Mouse (Mus musculus) cerebellum, adult 2 months (tissue): ENCODE measurements around the gene Irgm1. TPM values are rescaled to one million over a fixed set of nuclear protein-coding genes. Genes with fewer than 3 reads are reported as not detected.
"Not testable (repeated sequence)": the region's sequence is repeated elsewhere in the genome, so short reads cannot be mapped to it uniquely, and the experiment has no call there.

Experiments
- DNase-seq, 2 experiments: peaks; one replicate each; pipeline ENCODE4 v3.0.0; 2021
- H3K27ac ChIP-seq: fragments of 200-500 bp; 2 replicates; pipeline ENCODE4 v1.5.1; 2012; ENCODE audit warnings: low read length, control low read depth, inconsistent platforms; ENCODE audit not compliant: insufficient read depth
- H3K27me3 ChIP-seq: fragments of 200-500 bp; 2 replicates; pipeline ENCODE4 v1.6.1; 2012; ENCODE audit warnings: inconsistent platforms, mild to moderate bottlenecking, low read length, moderate library complexity; ENCODE audit not compliant: control insufficient read depth, insufficient read depth
- H3K4me1 ChIP-seq: fragments of 200-500 bp; 2 replicates; pipeline ENCODE4 v1.6.1; 2011; ENCODE audit warnings: low read length; ENCODE audit not compliant: control insufficient read depth, insufficient read depth
- H3K4me3 ChIP-seq: fragments of 200-500 bp; replicated peaks from 2 replicates; pipeline ENCODE3; 2011; ENCODE audit warnings: mild to moderate bottlenecking, low read depth, low read length, control low read depth; ENCODE audit not compliant: insufficient read depth
- CTCF ChIP-seq: fragments of 200-500 bp; IDR thresholded peaks from 2 replicates; pipeline ENCODE4 v1.5.1; 2011; ENCODE audit warnings: low read depth, mild to moderate bottlenecking, control low read depth, low read length, moderate library complexity, borderline replicate concordance; ENCODE audit not compliant: insufficient read depth
- POLR2A ChIP-seq: fragments of 200-500 bp; IDR thresholded peaks from 2 replicates; pipeline ENCODE4 v1.6.1; 2011; ENCODE audit warnings: low read length, control low read depth, borderline replicate concordance; ENCODE audit not compliant: insufficient read depth
- WGBS: fragments of 180-500 bp; shearing (Covaris S2); methylation state at CpG from one replicate; pipeline ENCODE4 v1.1.7; 2018; 5-methylcytosine and 5-hydroxymethylcytosine counted together
- polyA plus RNA-seq: library from polyadenylated mRNA; depleted of rRNA; stranded (reverse); fragments of >200 nt; gene quantifications from 2 replicates; pipeline ENCODE4 v1.2.3, GENCODE M21; 2012; rRNA removed

The Irgm1 gene
- polyA plus RNA-seq = 6.5 and 7.1 TPM in 2 replicates

DNA sequence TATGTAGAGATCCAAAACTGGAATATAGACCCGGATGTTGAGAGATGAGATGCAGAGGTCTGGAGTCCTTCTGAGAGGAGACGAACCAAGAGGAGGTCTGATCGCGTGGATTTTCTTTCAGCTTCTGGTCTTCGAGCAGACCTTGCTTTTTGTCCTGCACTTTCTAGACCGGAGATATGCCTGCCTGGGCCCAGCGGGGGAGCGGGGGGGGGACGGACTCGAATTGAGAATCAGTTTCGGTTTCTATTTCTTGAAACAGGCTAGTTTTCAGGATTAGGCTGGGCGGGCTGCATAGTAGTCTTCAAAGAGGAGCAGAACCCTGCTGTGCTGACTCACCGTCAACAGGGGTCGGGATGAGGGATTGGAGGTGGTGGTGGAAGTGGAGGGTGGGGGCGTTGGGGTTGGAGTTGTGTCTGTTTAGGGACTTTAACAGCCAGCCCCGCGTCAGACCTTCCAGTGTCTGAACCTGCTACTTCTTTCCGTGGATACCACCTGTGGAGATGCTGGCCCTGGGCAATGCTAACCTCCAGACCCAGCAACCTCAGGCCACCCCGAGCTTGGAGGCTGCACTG is at the start of gene Irgm1:
TSS of gene Irgm1 (minus strand) at position 483 of the 572 bp plus-strand sequence.
- TF ChIP-seq CTCF = no peak
- TF ChIP-seq POLR2A = no peak
- Histone ChIP-seq H3K4me3 (peak within 1 kb of the TSS; percentile 89), H3K27ac (peak within 1 kb of the TSS; percentile 31; the same call in 1 of the 2 replicates), H3K27me3 (no peaks in the 10 kb centered on the region), H3K4me1 (no peaks in the 10 kb centered on the region)
- WGBS = under 1% methylated on average over 19 of the region's 19 CpGs
- peak; percentile 29 to 46 for DNase-seq

DNA sequence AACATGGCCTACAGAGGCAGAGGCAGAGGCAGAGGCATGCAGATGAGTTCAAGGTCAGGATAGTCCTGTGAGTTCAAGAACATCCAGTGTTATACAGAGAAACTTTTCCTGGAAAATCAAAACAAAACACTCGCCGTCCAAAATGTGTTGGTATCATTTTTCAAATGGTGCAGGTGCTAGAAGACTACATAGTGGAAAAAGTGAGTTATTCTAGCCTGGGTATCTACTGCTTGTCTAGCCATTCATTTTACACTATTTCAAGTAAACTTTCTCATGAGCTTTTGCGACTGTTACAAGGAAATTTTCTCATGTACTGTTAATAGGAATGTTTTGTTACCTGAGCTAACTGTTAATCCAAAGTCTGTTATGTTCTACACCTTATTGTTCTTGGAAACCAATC is 46.9 kb upstream of the Irgm1 start:
- no peak for TF ChIP-seq CTCF
- no peak for TF ChIP-seq POLR2A
- 89% methylated on average over 3 of the region's 3 CpGs for WGBS
- no peak overlapping the region for H3K4me3 ChIP-seq
- H3K4me1 ChIP-seq = no peaks in the 10 kb centered on the region
- H3K27me3 ChIP-seq = no peaks in the 10 kb centered on the region
- DNase-seq = no peak
- H3K27ac ChIP-seq = no peak overlapping the region

DNA sequence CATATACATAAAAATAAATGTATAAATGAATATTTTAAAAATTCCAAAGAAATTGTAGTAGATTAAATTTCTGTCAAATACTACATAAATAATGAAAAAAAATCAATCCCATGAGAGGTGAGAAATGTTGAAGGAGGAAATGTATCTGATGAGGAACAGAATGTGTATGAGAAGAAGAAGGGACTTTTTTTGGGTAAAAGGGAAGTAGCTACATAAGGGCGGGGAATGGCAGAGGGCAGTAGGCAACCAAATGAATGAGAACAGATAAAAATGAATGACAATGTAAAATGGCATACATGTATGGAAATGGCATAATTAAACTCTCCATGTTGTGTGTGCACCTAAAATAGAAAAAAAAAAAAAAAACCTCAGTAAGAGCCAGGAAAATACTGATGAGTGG is 42.1 kb upstream of the Irgm1 start:
- no peak overlapping the region for H3K27ac ChIP-seq
- H3K27me3 ChIP-seq = no peaks in the 10 kb centered on the region
- no peak for DNase-seq
- H3K4me1 ChIP-seq = no peaks in the 10 kb centered on the region
- no peak for TF ChIP-seq POLR2A
- no peak for TF ChIP-seq CTCF
- 89% methylated on average over 1 of the region's 1 CpGs for WGBS
- no peak overlapping the region for H3K4me3 ChIP-seq

DNA sequence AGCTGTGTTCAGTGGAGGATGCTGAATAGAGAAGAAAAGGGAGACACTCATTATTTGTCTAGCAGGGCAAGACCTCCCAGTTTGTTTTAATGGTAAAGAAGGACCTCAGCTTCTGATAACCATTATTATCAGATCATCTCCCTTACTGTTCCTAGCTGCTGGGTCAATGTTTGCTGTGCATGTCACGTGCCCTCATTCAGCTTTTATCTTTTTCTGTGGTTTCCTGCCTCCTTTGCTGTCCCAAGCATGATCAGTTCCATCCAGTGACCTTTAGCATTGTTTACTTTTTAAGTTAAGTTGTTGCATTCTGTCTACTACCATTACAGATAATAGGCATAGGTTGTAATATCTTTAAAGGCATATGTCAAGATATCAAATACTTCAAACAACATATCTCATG is 37.0 kb upstream of the Irgm1 start:
- Histone ChIP-seq H3K4me1 (no peaks in the 10 kb centered on the region), H3K27me3 (no peaks in the 10 kb centered on the region), H3K27ac (no peak overlapping the region), H3K4me3 (no peak overlapping the region)
- no peak for DNase-seq
- 64% methylated on average over 1 of the region's 1 CpGs for WGBS
- no peak for TF ChIP-seq CTCF
- TF ChIP-seq POLR2A = no peak

DNA sequence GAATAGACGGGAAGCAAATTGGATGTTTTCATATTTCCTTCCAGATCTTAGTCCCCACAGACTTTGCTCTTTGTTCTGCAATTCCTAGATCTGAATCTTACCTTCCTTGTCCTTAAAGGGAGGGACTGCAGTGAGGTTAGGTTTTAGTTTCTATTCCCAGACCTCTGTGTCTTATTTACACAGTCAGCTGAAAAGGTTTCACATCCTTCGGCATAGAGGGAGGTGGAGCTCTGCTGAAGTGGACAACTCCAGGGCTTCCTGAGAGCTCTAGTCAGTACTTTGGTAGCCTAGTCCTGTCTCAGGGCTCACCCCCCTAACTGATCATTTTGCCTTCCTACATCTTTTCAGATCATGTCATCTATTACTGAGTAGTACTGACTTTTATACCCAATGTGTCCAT is 30.5 kb upstream of the Irgm1 start, which contains the start of gene Gm5431:
TSS of gene Gm5431 (minus strand) at position 194 of the 400 bp plus-strand sequence.
- WGBS = 72% methylated on average over 2 of the region's 2 CpGs
- no peaks in the 10 kb centered on the region for H3K27me3 ChIP-seq
- no peak for DNase-seq

DNA sequence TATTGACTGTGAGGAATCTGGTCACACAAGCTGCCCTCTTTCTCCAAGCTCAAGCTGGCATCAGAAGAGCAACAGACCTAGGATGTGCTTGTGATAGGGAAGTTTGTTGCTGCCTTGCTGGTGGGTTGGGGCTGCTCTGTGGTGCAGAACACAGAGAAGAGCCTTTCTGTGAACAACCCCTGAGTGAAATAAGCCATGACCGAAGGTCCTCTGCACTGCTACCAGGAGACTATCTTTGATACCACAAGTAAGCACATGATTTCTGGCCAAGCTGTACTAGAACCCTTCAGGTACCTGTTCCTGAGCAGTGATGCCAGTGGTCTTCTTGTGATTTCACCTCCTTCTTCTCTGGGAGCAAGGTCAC is 30.1 kb upstream of the Irgm1 start:
- not testable (repeated sequence) for H3K27me3 ChIP-seq, H3K27ac ChIP-seq, DNase-seq, H3K4me3 ChIP-seq, H3K4me1 ChIP-seq
- 95% methylated on average over 1 of the region's 1 CpGs for WGBS

More for the DNA sequence above, 30.5 kb upstream of the Irgm1 start, which contains the start of gene Gm5431:
- Histone ChIP-seq H3K27ac (no peak within 1 kb of the TSS), H3K4me1 (no peaks in the 10 kb centered on the region), H3K4me3 (no peak within 1 kb of the TSS)
- TF ChIP-seq CTCF (no peak), POLR2A (no peak)

DNA sequence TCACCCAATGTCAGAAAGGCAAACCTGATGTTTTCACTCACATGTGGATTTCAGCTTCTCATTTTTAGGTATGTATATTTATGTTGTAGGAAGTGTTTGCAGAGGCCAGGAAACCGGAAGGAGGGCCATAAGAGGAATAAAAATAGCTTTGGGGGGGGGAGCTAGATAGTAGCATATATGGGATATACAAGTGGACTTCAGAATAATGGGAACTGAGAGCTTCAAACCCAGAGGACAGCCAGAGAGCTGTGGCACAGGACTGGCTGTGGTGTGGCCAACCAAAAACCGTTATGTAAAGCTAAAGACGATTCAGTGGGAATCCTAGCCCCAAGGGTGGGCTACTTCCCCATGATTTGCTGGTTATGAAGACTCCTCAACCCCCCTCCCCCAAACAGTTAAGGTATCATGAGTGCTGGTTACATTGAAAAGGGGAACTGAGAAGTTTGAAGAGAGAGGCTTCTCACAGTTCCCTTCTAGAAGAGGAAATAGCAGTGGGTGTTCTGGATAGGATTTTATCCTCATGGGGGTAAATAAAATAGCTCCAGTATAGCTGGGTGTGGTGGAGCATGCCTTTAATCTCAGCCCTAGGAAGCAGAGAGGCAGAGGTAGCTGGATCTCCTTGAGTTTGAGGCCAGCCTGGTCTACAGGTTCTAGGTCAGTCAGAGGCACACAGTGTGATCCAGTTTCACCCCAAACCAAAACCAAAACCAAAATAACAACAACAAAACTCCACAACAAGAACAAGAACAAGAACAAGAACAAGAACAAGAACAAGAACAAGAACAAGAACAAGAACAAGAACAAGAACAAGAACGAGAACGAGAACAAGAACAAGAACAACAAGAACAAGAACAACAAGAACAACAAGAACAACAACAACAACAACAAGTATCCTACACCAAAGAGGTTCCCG is 29.4 kb upstream of the Irgm1 start:
- not testable (repeated sequence) for H3K4me1 ChIP-seq, H3K27ac ChIP-seq, DNase-seq, H3K27me3 ChIP-seq, H3K4me3 ChIP-seq
- WGBS = 78% methylated on average over 6 of the region's 6 CpGs

DNA sequence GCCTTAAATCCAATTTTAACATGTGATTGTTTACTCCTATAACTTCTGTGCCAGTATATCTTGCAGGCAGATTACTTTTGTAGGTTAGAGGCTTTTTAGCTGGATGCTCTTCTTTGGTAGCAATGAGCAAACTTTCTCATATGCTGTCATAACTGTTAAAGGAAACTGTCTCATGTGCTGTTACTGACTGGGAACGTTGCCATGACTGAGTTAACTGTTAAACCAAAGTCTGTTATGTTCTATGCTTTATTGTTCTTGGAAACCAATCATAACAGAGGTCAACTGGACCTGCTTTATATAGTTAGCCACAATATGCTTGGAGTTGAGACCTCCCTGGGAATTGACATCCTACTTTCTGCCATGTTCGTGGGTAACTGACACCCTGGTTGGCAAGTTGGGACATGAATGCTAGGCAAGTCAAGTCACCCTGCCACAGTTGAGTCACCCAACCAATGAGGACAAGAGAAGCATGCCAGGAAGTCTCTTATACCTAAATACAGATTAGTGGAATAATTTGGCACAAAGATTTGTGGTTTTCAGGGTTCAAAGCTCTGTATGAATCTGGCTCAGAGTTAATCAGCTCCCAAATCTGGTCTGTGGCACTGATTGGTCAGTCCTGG is 27.4 kb upstream of the Irgm1 start:
- Histone ChIP-seq H3K27me3 (no peaks in the 10 kb centered on the region), H3K4me1 (no peaks in the 10 kb centered on the region), H3K4me3 (no peak overlapping the region), H3K27ac (no peak overlapping the region)
- no peak for DNase-seq
- 61% methylated on average over 2 of the region's 2 CpGs for WGBS
- TF ChIP-seq CTCF (no peak), POLR2A (no peak)
